Mouse (Mus musculus) layer of hippocampus, adult 11-12 months (tissue): ENCODE results near the gene Hivep3.

Source experiments
- DNase-seq: peaks from one replicate; pipeline ENCODE4 v3.0.0; 2022; ENCODE audit warnings: low spot score

The Hivep3 gene

GRCm38 (mm10) chr4:119977817-119978491 lies 244.4 kb downstream of the Hivep3 start:
- DNase-seq = no peak

- no peak for DNase-seq
Observed at GRCm38 (mm10) chr4:119979238-119979829, 245.8 kb downstream of the Hivep3 start.

GRCm38 (mm10) chr4:119979918-119980317 lies 246.3 kb downstream of the Hivep3 start:
- no peak for DNase-seq

GRCm38 (mm10) chr4:119981047-119981720 lies 247.6 kb downstream of the Hivep3 start:
- DNase-seq = no peak

GRCm38 (mm10) chr4:119986065-119986464 lies 252.5 kb downstream of the Hivep3 start:
- no peak for DNase-seq

GRCm38 (mm10) chr4:119986580-119987291 lies 253.2 kb downstream of the Hivep3 start:
- DNase-seq = peak; percentile 60

GRCm38 (mm10) chr4:119987376-119988087 lies 253.9 kb downstream of the Hivep3 start:
- no peak for DNase-seq

- no peak for DNase-seq
Observed at GRCm38 (mm10) chr4:119989031-119989693, 255.6 kb downstream of the Hivep3 start.

GRCm38 (mm10) chr4:119990346-119990745 lies 256.8 kb downstream of the Hivep3 start:
- no peak for DNase-seq

GRCm38 (mm10) chr4:119990841-119991240 lies 257.3 kb downstream of the Hivep3 start:
- no peak for DNase-seq

- DNase-seq = no peak
Observed at GRCm38 (mm10) chr4:119991758-119992157, 258.2 kb downstream of the Hivep3 start.

- no peak for DNase-seq
Observed at GRCm38 (mm10) chr4:119996377-119996776, 262.8 kb downstream of the Hivep3 start.

- DNase-seq = no peak
Observed at GRCm38 (mm10) chr4:119997351-119997750, 263.8 kb downstream of the Hivep3 start.

- DNase-seq = no peak
Observed at GRCm38 (mm10) chr4:119998911-119999310, 265.3 kb downstream of the Hivep3 start.

- DNase-seq = no peak
Observed at GRCm38 (mm10) chr4:120000881-120001280, 267.3 kb downstream of the Hivep3 start.

GRCm38 (mm10) chr4:120003006-120003405 lies 269.4 kb downstream of the Hivep3 start:
- no peak for DNase-seq

GRCm38 (mm10) chr4:120006046-120006445 lies 272.5 kb downstream of the Hivep3 start:
- DNase-seq = no peak

- no peak for DNase-seq
Observed at GRCm38 (mm10) chr4:120007889-120008288, 274.3 kb downstream of the Hivep3 start.

GRCm38 (mm10) chr4:120009151-120009550 lies 275.6 kb downstream of the Hivep3 start:
- no peak for DNase-seq

- no peak for DNase-seq
Observed at GRCm38 (mm10) chr4:120011788-120012187, 278.2 kb downstream of the Hivep3 start.

GRCm38 (mm10) chr4:120012891-120013290 lies 279.3 kb downstream of the Hivep3 start:
- DNase-seq = no peak
